Mouse (Mus musculus) thymus, postnatal 14 days (tissue): ENCODE measurements around the gene Cdh22.

Source experiments
- DNase-seq: peaks from one replicate; pipeline ENCODE4 v3.0.0; 2021

Cdh22 gene

GRCm38 (mm10) chr2:165248967-165249366 lies 14.3 kb upstream of the Cdh22 start:
- no peak for DNase-seq

DNA sequence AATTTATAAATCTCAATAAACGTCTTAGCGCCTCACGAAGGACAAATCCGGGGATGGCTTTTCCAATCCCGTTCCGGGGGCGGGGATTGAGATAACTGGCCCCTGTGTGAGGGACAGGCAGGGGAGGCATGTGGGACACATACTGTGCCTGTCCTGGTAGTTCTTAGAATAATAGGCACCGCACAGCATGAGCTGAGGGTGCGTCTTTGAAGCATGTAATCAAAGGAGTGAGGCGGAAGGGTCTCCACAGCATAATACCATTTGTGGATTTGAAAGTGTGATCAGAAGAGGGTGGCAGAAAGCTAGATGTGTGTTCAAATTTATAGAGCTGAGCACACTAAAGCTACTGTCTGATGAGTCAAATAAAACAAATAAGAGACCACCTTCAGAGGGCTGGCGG lies 11.7 kb upstream of the Cdh22 start:
- DNase-seq = no peak

GRCm38 (mm10) chr2:165243122-165243720 lies 8.6 kb upstream of the Cdh22 start:
- DNase-seq = no peak

GRCm38 (mm10) chr2:165242575-165242974 lies 7.9 kb upstream of the Cdh22 start:
- DNase-seq = no peak

GRCm38 (mm10) chr2:165241786-165242185 lies 7.1 kb upstream of the Cdh22 start:
- DNase-seq = no peak

DNA sequence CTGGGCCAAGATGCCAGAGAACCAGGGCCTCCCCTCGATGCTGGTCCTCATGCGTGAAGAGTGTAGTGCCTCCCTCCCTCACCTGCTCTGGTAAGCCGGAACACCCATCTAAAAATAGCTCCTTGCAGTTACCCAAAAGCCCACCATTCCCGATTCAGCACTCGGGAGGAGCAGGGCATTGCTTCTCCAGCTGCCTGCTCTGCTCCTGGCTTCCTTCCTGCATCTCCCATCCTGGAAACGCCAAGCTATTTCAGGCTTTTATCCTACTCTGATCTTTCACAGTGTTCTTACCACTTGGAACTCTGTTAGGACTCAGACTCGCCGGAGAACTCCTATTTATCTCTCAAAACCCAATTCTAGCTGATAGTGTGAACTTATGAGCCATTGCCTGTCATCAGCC lies 5.7 kb upstream of the Cdh22 start:
- DNase-seq = no peak

GRCm38 (mm10) chr2:165239533-165240144 lies 5.0 kb upstream of the Cdh22 start:
- DNase-seq = no peak

DNA sequence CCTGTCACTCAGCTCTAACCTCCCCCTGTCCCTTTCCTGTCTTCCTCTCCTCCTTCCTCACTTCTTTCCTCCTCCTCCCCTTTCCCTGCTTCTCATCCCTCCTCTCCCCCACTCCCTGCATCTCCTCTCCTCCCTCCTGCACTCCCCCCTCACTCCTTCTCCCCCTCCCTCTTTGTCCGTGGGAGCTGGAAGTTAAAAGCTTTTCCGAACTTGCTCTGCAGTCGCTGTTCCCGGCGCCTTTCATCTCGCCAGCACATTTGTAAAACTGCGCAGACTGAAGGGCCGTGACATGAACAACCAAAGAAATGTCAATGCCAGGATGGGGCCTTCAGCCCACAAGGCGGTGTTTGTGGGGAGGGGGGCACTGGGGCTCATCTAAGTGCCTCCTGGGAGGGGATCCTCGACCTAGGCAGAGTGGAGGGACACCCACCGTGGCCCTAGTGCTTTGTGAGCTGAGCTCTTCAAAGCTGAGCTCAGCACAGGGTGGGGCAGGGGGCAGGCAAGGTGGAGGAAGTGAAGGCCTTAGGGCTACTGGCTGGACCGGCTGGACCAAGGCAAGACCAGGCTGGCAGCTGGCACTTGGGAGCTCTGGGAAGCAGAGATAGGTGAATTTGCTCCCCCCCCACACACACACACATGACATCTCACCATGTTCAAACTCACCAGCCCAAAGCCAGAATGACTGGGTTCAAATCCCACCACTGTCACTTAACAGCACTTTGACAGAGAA lies 3.9 kb upstream of the Cdh22 start:
- DNase-seq = no peak

DNA sequence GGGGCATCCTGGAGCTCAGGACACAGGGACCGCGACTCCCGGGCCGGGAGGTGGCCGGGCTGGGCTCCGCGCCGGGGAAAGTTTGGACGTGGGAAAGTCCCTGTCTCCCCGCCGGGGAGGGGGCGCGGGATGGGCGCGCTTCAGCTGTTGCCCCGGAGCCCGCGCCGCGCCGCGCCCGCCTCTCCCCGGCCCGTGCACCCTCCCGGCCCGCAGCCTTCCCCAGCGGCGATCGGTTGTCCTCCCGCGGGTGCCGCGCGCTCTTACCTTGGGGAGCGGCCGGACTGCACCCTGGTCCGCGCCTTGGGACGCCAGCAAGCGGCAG lies 401 bp downstream of the Cdh22 start:
- DNase-seq = no peak

DNA sequence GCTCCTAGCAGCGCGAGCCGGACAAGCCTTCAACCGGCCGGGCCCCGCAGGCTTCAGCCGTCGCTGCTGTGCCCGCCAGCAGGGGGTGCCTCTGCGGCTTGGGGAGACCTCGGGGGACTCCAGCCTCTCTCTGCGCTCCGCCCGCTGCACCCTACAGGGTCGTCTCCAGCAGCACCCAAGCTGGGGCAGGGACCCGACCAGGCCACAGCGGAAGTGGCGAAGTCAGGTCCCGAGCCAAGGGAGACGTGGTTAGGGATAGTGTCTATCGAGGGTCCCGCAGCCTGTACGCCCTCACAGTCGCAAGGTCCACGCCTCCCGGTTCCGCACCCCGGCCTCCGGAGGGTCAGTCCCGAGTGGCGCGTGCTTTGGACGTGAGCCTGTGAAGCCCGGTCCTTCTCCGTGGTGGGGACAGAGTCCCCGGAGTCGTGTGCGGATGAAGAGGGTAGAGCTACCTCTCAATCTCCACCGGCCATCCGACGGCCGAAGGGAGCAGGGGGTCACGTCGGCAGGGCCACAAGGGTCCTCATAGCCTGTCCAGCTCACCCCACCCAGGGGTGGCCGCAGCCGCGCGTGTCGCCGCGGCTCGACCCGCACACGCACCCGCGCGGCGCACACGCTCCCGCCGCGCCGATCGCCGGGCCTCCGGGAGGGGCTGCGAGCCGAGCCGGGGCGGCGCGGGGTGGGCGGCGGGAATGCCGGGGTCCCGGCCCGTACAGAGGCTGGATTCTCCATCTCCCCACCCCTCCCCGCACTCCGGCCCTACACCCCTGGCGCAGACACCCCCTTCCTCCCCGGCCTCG lies 962 bp downstream of the Cdh22 start:
- peak; percentile 57 for DNase-seq

- no peak for DNase-seq
Measured at GRCm38 (mm10) chr2:165229050-165229449, 5.6 kb downstream of the Cdh22 start.

DNA sequence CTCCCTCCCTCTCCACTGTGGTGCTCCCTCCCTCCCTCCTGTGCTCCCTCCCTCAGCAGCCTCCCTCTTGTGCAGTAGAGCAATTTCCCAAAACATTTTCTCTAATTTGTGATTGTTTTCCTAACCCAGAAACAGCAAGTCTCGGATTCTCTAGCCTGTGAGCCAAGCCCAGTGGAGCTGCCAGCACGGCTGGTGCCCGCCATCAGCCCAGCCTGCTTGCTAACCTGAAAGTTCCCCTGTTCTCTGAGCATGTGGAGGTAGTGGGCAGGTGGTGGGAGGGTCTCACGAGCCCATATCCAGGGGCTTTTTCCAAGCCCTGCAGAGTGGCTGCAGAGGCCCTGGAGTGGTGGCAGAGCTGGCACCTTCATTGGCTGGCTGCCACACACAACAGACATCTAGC lies 10.8 kb downstream of the Cdh22 start:
- DNase-seq = no peak

DNA sequence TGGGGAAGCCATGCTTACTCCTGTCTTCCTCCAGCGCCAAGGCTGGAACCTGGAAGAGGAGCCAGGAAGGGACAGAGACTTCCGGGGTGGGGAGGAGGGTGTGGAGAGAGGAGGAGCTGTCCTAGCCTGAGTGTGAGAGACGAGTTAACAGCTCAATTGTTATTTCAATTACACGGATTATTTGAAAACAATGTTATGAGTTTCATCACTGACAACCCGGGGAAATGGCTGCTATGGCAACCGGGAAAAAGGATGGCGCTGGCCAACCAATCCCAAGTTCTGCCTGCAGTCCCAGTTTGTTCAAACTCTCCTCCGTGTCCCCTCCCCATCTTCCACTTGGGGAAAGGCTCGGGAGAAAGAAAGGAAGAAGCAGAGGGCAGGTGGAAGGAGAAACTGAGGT lies 12.7 kb downstream of the Cdh22 start:
- DNase-seq = no peak

DNA sequence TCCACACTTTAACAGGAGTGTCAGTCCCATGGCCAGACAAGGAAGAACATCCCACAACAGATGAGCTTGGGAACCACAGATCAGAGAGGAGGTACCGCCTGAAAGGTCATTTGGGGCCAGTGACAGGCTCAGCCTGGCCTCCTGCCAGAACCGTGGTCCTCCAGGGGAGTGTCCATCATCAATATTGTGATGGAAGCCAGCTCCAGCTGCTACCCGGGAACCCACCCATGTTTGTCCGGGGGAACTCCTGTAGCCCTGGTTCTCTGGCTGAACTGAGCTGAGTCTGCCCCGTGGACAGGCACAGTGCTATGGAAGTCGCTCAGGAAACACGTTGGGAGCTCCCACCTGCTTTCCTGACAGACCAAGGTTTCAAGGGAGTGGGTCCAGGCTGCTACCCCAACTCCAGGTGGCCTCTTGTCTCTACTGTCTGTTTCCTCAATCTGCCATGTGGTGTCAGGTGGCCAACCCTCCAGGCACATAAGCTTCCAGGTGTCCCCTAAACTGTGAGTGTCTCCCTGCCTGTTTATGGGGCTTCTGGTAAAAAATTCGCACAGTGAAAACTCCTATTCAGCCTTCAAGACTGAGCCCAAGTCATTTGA lies 14.2 kb downstream of the Cdh22 start:
- no peak for DNase-seq

- DNase-seq = no peak
Measured at GRCm38 (mm10) chr2:165218954-165219353, 15.7 kb downstream of the Cdh22 start.

DNA sequence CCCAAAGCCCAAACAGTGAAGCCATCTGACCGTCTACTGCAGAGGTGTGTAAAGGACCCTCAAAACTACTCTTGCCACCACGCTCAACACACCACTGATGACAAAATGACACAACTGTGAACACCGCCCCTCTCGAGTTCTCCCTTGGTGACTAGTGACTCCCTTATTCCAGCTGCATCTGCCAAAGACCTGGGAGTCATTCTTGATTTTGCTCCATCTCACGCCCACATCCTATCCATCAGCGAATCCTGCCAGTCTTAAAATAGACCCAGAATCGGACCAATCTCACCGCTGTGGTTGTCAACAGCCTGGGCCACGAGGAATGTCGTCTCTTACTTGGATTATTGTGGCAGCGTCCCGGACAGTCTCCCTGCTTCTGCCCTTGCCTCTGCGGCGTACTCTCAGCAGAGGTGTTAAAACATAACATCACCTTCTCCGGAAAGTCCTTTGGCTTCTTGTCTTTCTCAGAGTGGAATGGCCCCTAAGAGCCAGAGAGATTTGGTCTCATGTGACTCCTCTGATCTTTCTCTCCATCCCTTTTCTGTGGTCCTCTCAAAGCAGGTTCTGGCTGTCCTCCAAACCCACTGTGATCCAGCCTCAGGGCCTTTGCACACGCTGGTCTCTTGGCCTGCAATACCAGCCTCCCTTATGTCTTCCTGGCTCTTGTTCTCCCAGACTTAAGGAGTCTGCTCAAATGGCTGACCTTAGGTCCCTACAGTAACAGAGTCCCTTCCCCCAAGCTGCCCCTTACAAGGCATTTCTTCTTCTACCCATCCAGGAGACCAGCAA lies 17.1 kb downstream of the Cdh22 start:
- no peak for DNase-seq

- DNase-seq = no peak
Measured at GRCm38 (mm10) chr2:165215103-165215951, 19.3 kb downstream of the Cdh22 start.

- no peak for DNase-seq
Measured at GRCm38 (mm10) chr2:165211426-165212079, 23.1 kb downstream of the Cdh22 start.

DNA sequence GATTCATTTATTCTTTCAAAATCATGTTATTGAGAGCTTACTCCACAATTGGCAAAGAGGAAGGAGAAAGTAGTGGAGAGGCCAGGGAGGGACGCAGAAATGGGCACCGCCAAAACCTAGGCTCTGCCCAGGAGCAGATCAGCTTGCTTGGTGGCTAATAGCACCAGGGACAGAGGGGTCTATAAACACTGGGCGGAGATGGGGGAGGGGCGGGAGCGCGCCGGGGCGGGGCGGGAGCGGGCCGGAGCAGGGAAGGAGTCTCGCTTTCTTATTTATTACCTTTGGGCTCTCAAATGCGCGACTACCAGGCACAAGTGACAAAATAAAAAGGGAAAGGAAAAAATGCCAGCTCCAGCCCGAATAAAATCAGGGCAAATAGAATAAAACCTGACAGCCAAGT lies 23.7 kb downstream of the Cdh22 start:
- no peak for DNase-seq

- no peak for DNase-seq
Measured at GRCm38 (mm10) chr2:165207689-165208088, 27.0 kb downstream of the Cdh22 start.

GRCm38 (mm10) chr2:165207086-165207485 lies 27.6 kb downstream of the Cdh22 start:
- DNase-seq = no peak
